Mouse (Mus musculus) adrenal gland, adult 18-20 months (tissue): Measurements from ENCODE around the gene Kri1. TPM values are rescaled to one million over a fixed set of nuclear protein-coding genes. Genes with fewer than 3 reads are reported as not detected.
"Not testable (repeated sequence)": the region's sequence is repeated elsewhere in the genome, so short reads cannot be mapped to it uniquely, and the experiment has no call there.

Source experiments
- DNase-seq, 2 experiments: peaks; one replicate each; pipeline ENCODE4 v3.0.0; 2021 to 2022; ENCODE audit warnings: low spot score in 2 of 2
- total RNA-seq, 2 experiments: library from RNA; stranded (reverse); gene quantifications; 1 replicate in 1 of 2; 2 replicates in 1 of 2; pipeline ENCODE4 v1.2.3; 2021

Kri1 gene
- total RNA-seq, 2 experiments from 2014 or later = 31.1 to 34.9 TPM

GRCm38 (mm10) chr9:21275013-21275710 lies 12.6 kb downstream of the Kri1 start:
- no peak for DNase-seq

DNA sequence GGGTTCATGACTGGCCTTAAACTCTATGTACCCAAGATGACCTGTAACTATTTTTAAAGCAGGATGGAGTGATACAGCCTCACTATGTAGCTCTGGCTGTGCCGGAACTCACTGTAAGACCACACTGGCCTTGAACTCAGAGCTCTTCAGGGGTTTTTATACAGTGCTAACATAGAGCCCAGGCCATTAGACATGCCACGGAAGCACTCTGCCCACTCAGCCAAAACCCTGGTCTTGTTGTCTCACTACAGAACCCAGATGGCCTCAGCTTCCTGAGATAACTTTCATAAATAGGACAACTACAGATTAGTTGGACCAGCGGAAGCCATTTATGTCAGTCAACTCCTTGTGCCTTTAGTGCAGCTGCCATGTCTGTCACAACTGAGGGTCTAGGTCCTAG lies 13.4 kb downstream of the Kri1 start:
- no peak for DNase-seq

- no peak for DNase-seq
Observed at GRCm38 (mm10) chr9:21273520-21274228, 14.1 kb downstream of the Kri1 start.

DNA sequence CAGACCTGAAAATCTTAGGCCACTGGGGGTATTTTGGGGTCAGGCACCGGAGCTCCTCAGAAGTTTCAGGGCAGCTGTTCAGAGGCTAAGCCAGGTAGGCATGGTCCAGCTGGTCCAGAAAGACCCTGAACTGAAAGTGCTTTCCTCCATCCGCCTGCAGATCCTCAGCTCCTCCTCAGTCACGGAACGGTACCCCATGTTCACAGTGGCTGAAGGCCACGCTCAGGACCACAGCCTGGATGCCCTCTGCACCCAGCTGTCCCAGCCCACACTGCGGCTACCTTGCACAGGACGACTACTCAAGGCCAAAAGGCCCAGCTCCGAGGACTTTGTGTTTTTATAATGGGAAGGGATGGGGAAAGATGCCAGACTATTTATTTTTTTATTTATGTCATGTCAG lies 14.7 kb downstream of the Kri1 start:
- no peak for DNase-seq

DNA sequence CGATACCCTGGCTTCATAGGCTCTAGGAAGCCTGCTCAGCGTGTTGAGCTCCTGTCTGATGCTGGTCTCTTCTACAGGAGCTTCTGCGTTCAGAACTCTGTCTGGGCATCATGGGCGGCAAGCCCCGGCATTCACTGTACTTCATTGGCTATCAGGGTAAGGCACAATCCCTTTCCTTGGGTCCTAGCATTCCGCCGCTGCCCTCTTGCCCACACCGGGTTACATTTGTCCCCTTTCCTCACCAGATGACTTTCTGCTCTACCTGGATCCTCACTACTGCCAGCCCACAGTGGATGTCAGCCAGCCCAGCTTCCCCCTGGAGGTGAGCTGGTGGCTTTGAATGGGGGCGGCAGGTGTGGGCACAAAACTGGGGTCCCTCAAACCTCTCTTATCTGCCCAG lies 15.4 kb downstream of the Kri1 start:
- no peak for DNase-seq

- not testable (repeated sequence) for DNase-seq
Observed at GRCm38 (mm10) chr9:21269590-21269989, 18.2 kb downstream of the Kri1 start.

- no peak for DNase-seq
Observed at GRCm38 (mm10) chr9:21268305-21268704, 19.5 kb downstream of the Kri1 start.

- DNase-seq = no peak
Observed at GRCm38 (mm10) chr9:21266889-21267288, 20.9 kb downstream of the Kri1 start.

DNA sequence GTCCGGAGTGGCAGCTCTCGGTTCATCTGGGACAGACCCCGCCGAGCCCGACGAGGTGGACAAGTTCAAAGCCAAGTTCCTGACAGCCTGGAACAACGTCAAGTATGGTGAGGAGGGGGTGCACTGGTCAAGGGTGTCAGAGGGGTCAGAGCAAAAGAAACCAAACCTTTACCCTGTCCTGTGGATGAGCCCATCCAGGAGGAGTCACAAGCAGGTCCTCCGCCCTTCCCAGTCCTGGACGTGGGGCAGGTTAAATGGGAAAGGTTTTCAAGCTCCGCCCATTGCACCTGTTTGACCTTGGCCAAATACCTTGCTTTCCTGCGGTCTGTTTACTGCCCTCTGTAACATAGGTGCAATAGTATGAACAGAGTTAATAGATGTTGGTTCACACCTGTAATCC lies 22.2 kb downstream of the Kri1 start:
- DNase-seq = no peak

GRCm38 (mm10) chr9:21265000-21265561 lies 22.7 kb downstream of the Kri1 start, which contains the start of gene Atg4d:
Gene Atg4d, plus strand, starts transcription at chr9:21265293.
- peak; percentile 97 for DNase-seq

DNA sequence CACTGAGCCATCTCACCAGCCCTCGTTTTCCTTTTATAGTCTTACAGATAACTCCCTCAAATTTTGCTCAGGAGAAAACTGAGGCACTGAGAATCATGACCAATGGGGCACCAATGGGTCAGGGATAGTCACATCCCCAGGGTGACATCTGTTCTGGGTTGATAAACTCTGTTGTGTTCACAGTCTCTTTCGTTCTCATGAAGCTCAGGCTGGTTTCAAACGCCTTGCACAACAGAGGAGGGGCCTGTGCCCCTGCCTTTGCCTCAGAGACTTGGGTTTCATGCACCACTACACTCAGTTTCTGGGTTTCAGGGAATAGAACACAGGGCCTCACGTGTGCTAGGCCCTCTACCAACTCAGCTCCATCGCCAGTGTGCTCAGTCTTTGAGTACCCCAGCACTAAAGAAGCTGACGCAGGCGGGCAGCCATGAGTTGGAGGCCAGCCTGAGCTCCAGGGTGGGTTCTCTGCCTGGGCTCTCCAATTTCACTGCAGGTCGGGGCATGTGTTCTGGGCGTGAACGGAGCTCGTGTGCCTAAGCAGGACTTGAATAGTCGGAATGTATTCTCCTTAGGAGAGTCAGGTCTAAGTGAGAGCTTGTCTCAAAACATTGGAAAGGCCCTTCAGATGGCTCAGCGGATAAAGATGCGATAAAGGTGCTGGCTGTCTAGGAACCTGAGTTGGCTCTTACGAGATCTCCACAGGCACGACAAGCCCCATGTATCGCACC lies 23.3 kb downstream of the Kri1 start:
- DNase-seq = no peak

DNA sequence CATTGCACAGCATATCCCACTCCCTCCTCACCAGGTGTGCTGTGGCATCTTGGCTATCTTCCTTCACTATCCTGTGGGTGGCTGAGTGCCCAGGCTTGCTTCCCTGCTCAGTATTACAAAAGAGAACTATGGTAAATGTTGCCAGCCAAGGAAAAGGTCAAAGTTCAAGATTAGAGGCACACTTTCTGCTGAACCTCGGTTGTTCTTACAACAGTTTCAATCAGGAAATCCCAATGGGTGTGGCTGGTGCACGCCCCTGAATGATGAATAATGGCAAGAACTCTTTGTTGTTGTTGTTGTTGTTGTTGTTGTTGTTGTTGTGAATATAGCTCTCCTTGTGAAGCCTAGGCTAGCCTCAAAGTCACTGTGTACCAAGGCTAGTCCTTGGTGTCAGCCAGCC lies 25.9 kb downstream of the Kri1 start:
- DNase-seq = no peak

- no peak for DNase-seq
Observed at GRCm38 (mm10) chr9:21260491-21261040, 27.2 kb downstream of the Kri1 start.

DNA sequence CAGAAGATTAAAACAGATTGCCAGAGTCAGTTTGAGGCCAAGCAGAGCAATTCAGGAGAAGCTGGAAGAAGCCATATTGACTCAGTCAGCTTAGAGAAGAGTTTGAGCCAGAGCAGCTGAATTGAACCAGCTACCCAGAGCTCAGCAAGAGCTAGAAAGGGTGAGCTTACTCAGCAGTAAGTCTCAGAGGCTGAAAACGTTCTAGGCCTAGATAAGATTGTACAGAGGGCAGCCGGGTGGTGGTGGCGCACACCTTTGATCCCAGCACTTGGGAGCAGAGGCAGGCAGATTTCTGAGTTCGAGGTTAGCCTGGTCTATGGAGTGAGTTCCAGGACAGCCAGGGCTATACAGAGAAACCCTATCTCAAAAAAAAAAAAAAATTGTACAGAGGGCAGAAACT lies 31.4 kb downstream of the Kri1 start:
- DNase-seq = not testable (repeated sequence)

DNA sequence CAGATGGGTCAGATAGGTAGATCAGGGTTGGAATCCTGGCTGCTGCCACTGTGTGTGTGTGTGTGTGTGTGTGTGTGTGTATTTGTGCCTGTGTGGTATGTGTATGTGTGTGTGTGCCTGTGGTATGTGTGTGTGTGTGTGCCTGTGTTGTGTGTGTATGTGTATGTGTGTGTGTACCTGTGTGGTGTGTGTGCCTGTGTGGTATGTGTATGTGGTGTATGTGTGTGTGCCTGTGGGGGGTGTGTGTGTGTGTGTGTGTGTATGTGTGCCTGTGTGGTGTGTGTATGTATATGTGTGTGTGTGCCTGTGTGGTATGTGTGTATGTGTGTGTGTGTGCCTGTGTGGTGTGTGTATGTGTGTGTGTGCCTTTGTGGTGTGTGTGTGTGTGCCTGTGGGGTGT lies 33.1 kb downstream of the Kri1 start:
- DNase-seq = no peak

GRCm38 (mm10) chr9:21251116-21251735 lies 36.5 kb downstream of the Kri1 start:
- DNase-seq = no peak

GRCm38 (mm10) chr9:21250509-21250908 lies 37.3 kb downstream of the Kri1 start:
- DNase-seq = no peak

DNA sequence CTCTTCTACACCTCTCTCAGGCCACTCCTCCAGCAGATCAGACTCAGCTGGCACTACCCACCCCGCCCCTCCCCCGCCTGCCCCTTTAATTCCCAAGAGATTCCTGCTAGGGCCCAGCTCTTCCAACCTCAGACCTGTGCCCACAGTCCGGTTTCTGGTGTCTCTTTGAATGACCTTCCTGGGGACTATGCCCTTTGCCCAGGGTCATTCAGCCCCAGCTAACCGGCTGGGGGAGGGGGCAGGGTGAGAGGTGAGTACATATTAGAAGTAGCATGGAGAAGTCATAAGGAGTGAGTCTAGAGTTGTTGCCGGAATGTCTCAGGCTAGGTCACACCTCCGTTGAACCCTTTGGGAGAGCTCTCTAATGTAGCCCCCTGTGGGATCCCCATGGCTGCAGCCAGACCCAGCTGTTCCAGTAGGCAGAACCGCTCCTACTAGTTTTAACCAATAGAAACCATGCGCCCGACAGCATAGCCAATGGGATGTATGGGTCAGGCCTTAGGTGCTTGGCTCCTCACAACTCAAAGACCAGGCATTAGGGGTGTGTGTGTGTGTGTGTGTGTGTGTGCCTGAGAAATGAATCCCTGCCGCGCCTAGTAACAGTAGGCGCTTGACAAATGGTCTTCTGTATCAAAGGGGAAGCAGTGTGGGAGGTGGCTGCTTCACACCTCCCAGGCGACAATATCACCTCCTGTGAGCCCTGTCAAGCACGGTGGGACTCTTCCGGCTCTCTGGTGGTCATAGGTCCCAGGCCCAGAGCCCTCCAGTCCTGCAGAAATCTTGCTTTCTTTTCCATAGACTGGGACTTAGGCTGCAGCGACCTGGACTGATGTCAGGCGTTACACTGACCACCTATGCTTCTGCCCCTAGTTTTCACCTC lies 37.9 kb downstream of the Kri1 start:
- no peak for DNase-seq

GRCm38 (mm10) chr9:21248326-21248725 lies 39.4 kb downstream of the Kri1 start, which contains the start of gene S1pr5:
Gene S1pr5, minus strand, starts transcription at chr9:21248443.
- peak; percentile 26 to 53 for DNase-seq

GRCm38 (mm10) chr9:21246342-21246741 lies 41.4 kb downstream of the Kri1 start:
- DNase-seq = no peak
